Mouse (Mus musculus): ENCODE measurements around the gene Adamtsl3.
"Not testable (repeated sequence)": the region's sequence is repeated elsewhere in the genome, so short reads cannot be mapped to it uniquely, and the experiment has no call there.

Adamtsl3 gene

GRCm38 (mm10) chr7:82395751-82396512 is 60.4 kb downstream of the Adamtsl3 start:
- CTCF ChIA-PET: no interaction called here
- POLR2A ChIA-PET: no interaction called here

- CTCF ChIA-PET: no interaction called here
Observed at GRCm38 (mm10) chr7:82396869-82397268, 61.4 kb downstream of the Adamtsl3 start.

GRCm38 (mm10) chr7:82397632-82398031 is 62.1 kb downstream of the Adamtsl3 start:
- CTCF ChIA-PET: no interaction called here
- POLR2A ChIA-PET: interaction anchor here in 1 of 4 experiments (0.6 kb wide), 1 partner anchor 23 kb away, joined by 7 read pairs; no protein-coding TSS in a partner anchor

More at GRCm38 (mm10) chr7:82396869-82397268, 61.4 kb downstream of the Adamtsl3 start:
- POLR2A ChIA-PET: no interaction called here

DNA sequence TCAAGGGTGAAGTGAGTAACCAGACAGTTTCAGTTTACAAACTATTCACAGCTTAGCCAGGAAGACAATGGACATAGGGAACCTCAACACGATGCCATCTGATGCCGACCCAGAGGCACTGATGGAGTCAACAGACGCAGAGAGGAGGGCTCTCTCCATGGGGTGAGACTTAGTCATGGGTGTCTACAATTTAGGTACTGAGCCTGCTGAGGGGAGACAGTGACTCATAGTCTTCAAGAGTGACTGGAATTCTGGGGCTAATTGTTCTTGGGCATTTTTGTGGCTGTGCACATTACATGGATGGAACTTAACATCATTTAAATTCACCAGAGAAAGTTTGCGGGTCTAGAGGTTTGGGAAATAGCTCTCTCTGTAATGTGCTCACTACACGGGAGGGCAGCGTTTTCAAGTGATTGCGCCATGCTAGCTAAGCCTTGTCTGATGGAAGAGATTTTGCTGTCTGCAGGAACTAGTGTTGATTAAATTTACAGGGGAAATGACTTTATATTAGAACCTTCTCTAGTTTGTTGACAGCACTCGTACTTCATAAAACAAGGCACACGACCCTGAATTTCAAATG is 70.1 kb downstream of the Adamtsl3 start:
- ChIA-PET POLR2A (no interaction called here), CTCF (interaction anchor here in 1 of 4 experiments (0.7 kb wide), 1 partner anchor 20 kb away, joined by 3 read pairs; no protein-coding TSS in a partner anchor)

DNA sequence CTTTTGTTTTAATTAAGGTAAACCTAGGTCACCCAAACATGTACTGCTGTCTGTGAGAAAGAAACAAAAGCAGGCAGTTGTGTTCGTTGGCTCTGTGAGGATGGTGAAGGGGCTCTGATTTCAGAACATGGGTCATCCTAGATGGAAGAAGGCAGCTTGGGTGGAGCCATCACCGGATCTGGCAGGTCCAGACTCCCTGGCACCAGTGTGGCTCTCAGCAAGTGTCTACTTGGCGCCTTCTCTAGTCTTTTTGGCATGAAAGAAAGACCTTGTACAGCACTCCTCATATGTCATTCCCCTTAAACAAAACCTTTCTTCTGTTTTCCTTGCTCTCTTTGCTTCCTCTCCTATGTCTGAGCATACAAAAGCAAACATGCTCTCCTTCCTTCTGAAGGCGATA is 75.5 kb downstream of the Adamtsl3 start:
- ChIA-PET CTCF (no interaction called here), POLR2A (no interaction called here)

- POLR2A ChIA-PET: no interaction called here
- CTCF ChIA-PET: no interaction called here
Observed at GRCm38 (mm10) chr7:82416653-82417052, 81.2 kb downstream of the Adamtsl3 start.

DNA sequence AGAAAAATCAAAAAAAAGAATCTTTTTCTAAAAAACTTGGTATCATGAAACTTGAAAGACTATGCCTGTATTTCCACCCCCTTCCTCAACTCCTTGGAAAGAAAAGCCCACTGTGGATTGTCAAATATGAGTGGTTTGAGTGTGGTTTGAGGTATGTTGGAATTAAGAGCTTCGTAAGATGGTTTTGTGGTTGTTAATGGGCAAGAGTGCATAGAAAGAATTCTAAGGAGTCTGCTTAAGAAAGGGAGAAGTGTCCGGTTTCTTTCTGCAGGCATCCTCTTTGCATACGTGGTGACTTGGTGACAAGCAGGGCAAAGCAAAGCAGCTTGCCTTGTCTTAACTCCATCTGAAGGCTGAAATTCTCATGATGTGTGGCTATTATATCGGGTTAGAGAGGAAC is 81.6 kb downstream of the Adamtsl3 start:
- CTCF ChIA-PET: no interaction called here
- POLR2A ChIA-PET: no interaction called here

DNA sequence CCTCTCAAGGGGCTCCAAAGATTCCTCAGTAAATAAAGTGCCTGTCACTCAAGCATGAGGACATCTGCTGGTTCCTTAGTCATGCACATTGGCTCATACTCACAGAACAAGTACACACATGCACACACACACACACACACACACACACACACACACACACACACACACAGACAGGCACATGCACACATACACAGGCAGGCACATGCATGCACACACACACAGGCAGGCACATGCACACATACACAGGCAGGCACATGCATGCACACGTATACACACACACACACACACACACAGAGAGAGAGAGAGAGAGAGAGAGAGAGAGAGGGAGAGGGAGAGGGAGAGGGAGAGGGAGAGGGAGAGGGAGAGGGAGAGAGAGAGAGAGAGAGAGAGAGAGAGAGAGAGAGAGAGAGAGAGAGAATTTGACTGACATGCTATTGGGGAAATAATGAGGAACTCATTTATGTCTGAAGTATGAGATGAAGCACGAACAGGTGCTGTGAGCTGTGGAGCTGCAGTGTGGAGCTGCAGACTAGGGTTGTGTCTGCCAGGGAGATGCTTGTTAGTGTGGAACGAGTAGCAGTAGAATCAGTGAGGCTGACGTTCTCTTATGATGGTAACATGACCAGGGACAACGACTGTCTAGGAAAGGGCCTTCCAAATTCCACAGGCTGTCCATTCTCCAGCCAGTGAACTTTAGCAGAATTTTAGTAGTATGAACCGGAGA is 85.0 kb downstream of the Adamtsl3 start:
- CTCF ChIA-PET, POLR2A ChIA-PET: not testable (repeated sequence)

DNA sequence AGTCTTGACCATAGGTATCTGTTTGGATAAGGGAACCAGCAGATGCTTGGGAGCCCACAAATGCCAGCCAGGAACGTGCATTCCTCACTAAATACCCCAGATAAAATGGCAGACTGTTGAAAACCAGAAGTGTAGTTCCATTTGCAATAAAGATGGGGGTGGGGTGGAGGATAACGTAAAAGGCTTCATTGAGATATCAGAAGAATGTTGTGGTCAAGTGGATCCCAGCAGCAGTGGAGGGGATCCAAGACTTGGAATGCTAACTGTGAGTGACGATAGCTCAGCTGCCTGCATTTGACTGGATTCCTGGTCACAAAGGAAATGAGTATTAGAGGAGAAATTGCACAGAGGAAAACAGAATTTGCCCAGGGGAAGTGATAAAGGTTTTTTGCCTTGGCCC is 87.1 kb downstream of the Adamtsl3 start:
- CTCF ChIA-PET: no interaction called here
- POLR2A ChIA-PET: no interaction called here

GRCm38 (mm10) chr7:82423602-82424001 is 88.1 kb downstream of the Adamtsl3 start:
- CTCF ChIA-PET: no interaction called here
- POLR2A ChIA-PET: no interaction called here

- ChIA-PET CTCF (no interaction called here), POLR2A (no interaction called here)
Observed at GRCm38 (mm10) chr7:82424281-82424680, 88.8 kb downstream of the Adamtsl3 start.

DNA sequence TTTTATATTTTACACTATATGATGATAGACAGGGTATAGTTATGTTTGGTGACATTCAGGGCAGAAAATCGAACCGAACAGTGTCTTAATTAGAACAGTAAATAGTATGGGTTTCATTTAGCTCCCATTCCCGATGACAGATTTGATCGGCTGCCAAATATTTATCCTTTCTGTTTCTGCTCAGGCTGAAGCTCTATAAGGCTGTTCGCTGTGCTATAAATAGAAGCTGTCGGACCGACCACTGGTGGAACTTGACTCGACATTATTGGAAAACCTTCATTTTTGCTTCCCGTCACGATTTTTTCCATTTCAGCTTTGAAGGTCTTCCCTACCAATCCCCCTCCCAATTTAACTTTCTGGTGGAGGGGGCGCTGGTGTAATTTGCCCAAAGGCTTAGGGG is 89.9 kb downstream of the Adamtsl3 start:
- ChIA-PET CTCF (interaction anchor here in 1 of 4 experiments (0.6 kb wide), 1 partner anchor 19 kb away, joined by 3 read pairs; no protein-coding TSS in a partner anchor), POLR2A (interaction anchor here in 1 of 4 experiments (1.1 kb wide), 1 partner anchor 11 kb away, joined by 3 read pairs; no protein-coding TSS in a partner anchor)

DNA sequence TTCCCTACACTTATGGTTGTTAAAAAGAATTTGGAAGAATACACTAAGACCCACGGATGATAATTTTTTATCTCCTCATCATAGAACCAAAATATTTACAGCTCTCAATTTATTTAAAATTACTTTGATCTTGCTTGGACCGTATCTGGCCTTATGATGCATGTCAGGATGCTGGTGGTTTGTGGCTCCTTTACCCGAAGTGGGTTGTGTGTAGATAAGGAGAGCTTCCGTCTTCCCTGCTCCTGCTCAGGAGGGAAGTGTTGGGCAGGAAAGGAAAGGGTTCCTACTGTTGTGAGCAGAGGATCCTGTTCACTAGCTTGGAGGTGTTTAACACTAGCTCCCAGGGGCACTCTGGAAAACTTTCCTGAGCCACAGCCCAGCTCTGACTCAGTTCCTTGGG is 94.0 kb downstream of the Adamtsl3 start:
- CTCF ChIA-PET: interaction anchor here in 2 of 4 experiments (0.6 to 0.7 kb wide), 2 partner anchors 17 to 216 kb away, joined by 3 read pairs; no protein-coding TSS in a partner anchor
- POLR2A ChIA-PET: no interaction called here

- CTCF ChIA-PET: interaction anchor here in 2 of 4 experiments (0.6 to 0.9 kb wide), 3 partner anchors 18 to 157 kb away, joined by 3 to 5 read pairs (median 4); no protein-coding TSS in a partner anchor
- POLR2A ChIA-PET: no interaction called here
Observed at GRCm38 (mm10) chr7:82431572-82431971, 96.1 kb downstream of the Adamtsl3 start.

GRCm38 (mm10) chr7:82433226-82433625 is 97.7 kb downstream of the Adamtsl3 start:
- ChIA-PET POLR2A (no interaction called here), CTCF (no interaction called here)

- ChIA-PET CTCF (interaction anchor here in 1 of 4 experiments (0.6 kb wide), 1 partner anchor 1204 kb away, joined by 3 read pairs; no protein-coding TSS in a partner anchor), POLR2A (interaction anchor here in 1 of 4 experiments (0.7 kb wide), 1 partner anchor 151 kb away, joined by 4 read pairs; no protein-coding TSS in a partner anchor)
Observed at GRCm38 (mm10) chr7:82458376-82458775, 122.9 kb downstream of the Adamtsl3 start.

GRCm38 (mm10) chr7:82462921-82463523 is 127.5 kb downstream of the Adamtsl3 start:
- POLR2A ChIA-PET: no interaction called here
- CTCF ChIA-PET: no interaction called here

DNA sequence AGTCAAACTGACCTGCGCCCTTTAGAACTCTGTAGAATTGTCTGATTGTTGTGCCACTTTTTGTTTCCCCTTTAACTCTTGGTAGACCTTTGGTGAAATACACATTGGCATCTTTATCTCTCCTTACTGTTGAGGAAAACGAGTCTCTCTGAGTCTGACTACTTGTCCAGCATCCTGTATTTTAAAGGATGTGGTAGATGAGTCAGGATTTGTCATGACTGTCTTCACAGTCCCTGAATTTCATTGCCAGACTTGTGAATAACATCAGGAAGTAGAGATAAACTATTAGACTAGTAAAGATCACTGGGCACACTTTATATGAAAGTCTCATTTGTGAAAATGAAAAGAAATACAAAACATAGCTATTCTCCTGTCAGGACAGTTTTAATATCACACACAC is 128.9 kb downstream of the Adamtsl3 start:
- POLR2A ChIA-PET: no interaction called here
- CTCF ChIA-PET: no interaction called here

DNA sequence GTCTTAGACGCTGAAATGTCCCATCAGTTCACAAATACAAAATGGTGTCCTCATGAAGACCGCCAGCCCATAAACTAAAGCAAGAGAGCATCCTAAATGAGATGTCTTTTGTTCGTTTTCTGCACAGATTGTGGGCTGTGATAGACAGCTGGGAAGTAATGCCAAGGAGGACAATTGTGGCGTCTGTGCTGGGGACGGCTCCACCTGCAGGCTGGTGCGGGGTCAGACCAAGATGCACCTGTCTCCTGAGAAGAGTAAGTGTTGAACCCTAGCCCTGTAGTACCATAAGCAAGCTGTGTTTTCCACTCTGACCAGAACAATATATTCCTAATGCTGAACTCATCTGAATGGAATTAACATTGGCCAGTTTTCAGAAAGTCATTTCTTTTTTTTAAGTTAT is 129.9 kb downstream of the Adamtsl3 start:
- ChIA-PET CTCF (interaction anchor here in 1 of 4 experiments (1.1 to 1.6 kb wide), 2 partner anchors 101 to 178 kb away, joined by 3 to 5 read pairs; no protein-coding TSS in a partner anchor), POLR2A (no interaction called here)

Measured in embryonic stem cell, embryonic (primary cell).